Mouse (Mus musculus) hindbrain, embryonic 14.5 days (tissue): ENCODE results near the gene Greb1. TPM values are rescaled to one million over a fixed set of nuclear protein-coding genes. Genes with fewer than 3 reads are reported as not detected.
A peak's percentile ranks its signal among the peaks of the same experiment; 100 is the strongest.
"Not testable (repeated sequence)": the region's sequence is repeated elsewhere in the genome, so short reads cannot be mapped to it uniquely, and the experiment has no call there.

Source experiments
- ATAC-seq: fragments of 200-750 bp; cut with Nextera tagmentation; 2 replicates; pipeline ENCODE4 v1.8.0; 2017; ENCODE audit warnings: moderate number of reproducible peaks, mild to moderate bottlenecking, moderate TSS enrichment, moderate library complexity; ENCODE audit not compliant: low FRiP score
- DNase-seq: peaks from one replicate; pipeline ENCODE4 v3.0.0-alpha.2; 2015; ENCODE audit warnings: low spot score
- H3K27ac ChIP-seq: fragments of 300-500 bp; sonication (generic); 2 replicates; pipeline ENCODE4 v1.5.1; 2014; ENCODE audit warnings: mild to moderate bottlenecking, moderate library complexity
- H3K27me3 ChIP-seq: fragments of 300-500 bp; sonication (generic); 2 replicates; pipeline ENCODE4 v1.6.1; 2014; ENCODE audit warnings: mild to moderate bottlenecking, low read length, mixed read lengths; ENCODE audit not compliant: control insufficient read depth, insufficient read depth
- H3K36me3 ChIP-seq: fragments of 300-500 bp; sonication (generic); replicated peaks from 2 replicates; pipeline ENCODE4 v1.6.1; 2014; ENCODE audit not compliant: control insufficient read depth, insufficient read depth
- H3K4me1 ChIP-seq: fragments of 300-500 bp; sonication (generic); replicated peaks from 2 replicates; pipeline ENCODE4 v1.6.1; 2014; ENCODE audit warnings: antibody characterized with exemption, low read length, mixed read lengths; ENCODE audit not compliant: control insufficient read depth, insufficient read depth
- H3K4me2 ChIP-seq: fragments of 300-500 bp; sonication (generic); replicated peaks from 2 replicates; pipeline ENCODE4 v1.6.1; 2014; ENCODE audit warnings: mild to moderate bottlenecking, moderate library complexity
- H3K4me3 ChIP-seq: fragments of 300-500 bp; sonication (generic); replicated peaks from 2 replicates; pipeline ENCODE4 v1.5.1; 2014; ENCODE audit warnings: mild to moderate bottlenecking, low read length
- H3K9ac ChIP-seq: fragments of 300-500 bp; sonication (generic); 2 replicates; pipeline ENCODE4 v1.6.1; 2014
- H3K9me3 ChIP-seq: fragments of 300-500 bp; sonication (generic); 2 replicates; pipeline ENCODE4 v1.6.1; 2016; ENCODE audit warnings: low read length; ENCODE audit not compliant: control insufficient read depth
- WGBS: fragments of 180-500 bp; shearing (Covaris S2); extraction: QIAGEN DNeasy Blood & Tissue Kit; methylation state at CpG from one replicate; pipeline ENCODE4 v1.1.7; 2014; 5-methylcytosine and 5-hydroxymethylcytosine counted together
- polyA plus RNA-seq: library from polyadenylated mRNA; unstranded; fragments of >200 nt; fragmentation: Nextera tagmentation; extraction: Ambion mirVana; gene quantifications from 2 replicates; pipeline ENCODE4 v1.2.1, GENCODE M21; 2014

Greb1 gene
- polyA plus RNA-seq, 1 experiment from 2014 or later = 0.88 TPM

GRCm38 (mm10) chr12:16730196-16730595 is 70.5 kb downstream of the Greb1 start:
- Histone ChIP-seq H3K9ac (no peak overlapping the region), H3K27me3 (no peaks in the 10 kb centered on the region), H3K4me2 (no peak overlapping the region), H3K4me3 (no peak overlapping the region), H3K9me3 (no peaks in the 10 kb centered on the region), H3K36me3 (no peaks in the 10 kb centered on the region), H3K27ac (no peak overlapping the region), H3K4me1 (no peaks in the 10 kb centered on the region)
- DNase-seq = no peak
- WGBS = 91% methylated on average over 11 of the region's 11 CpGs
- no peak for ATAC-seq

GRCm38 (mm10) chr12:16728221-16728620 is 72.5 kb downstream of the Greb1 start:
- Histone ChIP-seq H3K4me3 (no peak overlapping the region), H3K4me1 (no peaks in the 10 kb centered on the region), H3K36me3 (no peaks in the 10 kb centered on the region), H3K27me3 (no peaks in the 10 kb centered on the region), H3K27ac (no peak overlapping the region), H3K9ac (no peak overlapping the region), H3K9me3 (no peaks in the 10 kb centered on the region), H3K4me2 (no peak overlapping the region)
- ATAC-seq (no peak), DNase-seq (no peak)
- 92% methylated on average over 5 of the region's 5 CpGs for WGBS

- 89% methylated on average over 3 of the region's 3 CpGs for WGBS
- H3K36me3 ChIP-seq = no peaks in the 10 kb centered on the region
- H3K27me3 ChIP-seq = no peaks in the 10 kb centered on the region
- H3K9me3 ChIP-seq = no peaks in the 10 kb centered on the region
- no peak overlapping the region for H3K4me3 ChIP-seq
- no peak for ATAC-seq
- H3K9ac ChIP-seq = no peak overlapping the region
- H3K4me1 ChIP-seq = no peaks in the 10 kb centered on the region
- no peak for DNase-seq
- H3K27ac ChIP-seq = no peak overlapping the region
- H3K4me2 ChIP-seq = no peak overlapping the region
These were observed 74.5 kb downstream of the Greb1 start for GRCm38 (mm10) chr12:16726229-16726628.

- Histone ChIP-seq H3K9me3 (no peaks in the 10 kb centered on the region), H3K36me3 (no peaks in the 10 kb centered on the region), H3K4me3 (no peak overlapping the region), H3K4me2 (no peak overlapping the region), H3K9ac (no peak overlapping the region), H3K27ac (no peak overlapping the region), H3K4me1 (no peaks in the 10 kb centered on the region), H3K27me3 (no peaks in the 10 kb centered on the region)
- no peak for DNase-seq
- ATAC-seq = no peak
- whole genome bisulfite sequencing = 58% methylated on average over 3 of the region's 3 CpGs
These were observed 77.1 kb downstream of the Greb1 start for GRCm38 (mm10) chr12:16723601-16724000.

- peak; percentile 78; the same call in 1 of the 2 replicates for ATAC-seq
These were observed 81.9 kb downstream of the Greb1 start for GRCm38 (mm10) chr12:16718660-16719315.

GRCm38 (mm10) chr12:16717653-16718052 is 83.0 kb downstream of the Greb1 start:
- Histone ChIP-seq H3K27me3 (no peaks in the 10 kb centered on the region), H3K36me3 (no peaks in the 10 kb centered on the region), H3K4me3 (no peak overlapping the region), H3K4me1 (no peaks in the 10 kb centered on the region), H3K9ac (no peak overlapping the region), H3K4me2 (no peak overlapping the region), H3K27ac (no peak overlapping the region), H3K9me3 (no peaks in the 10 kb centered on the region)
- ATAC-seq = 0 out of 2 replicates have a peak, but pooled peaks have one; percentile 29
- DNase-seq = peak; percentile 47
- WGBS = 81% methylated on average over 1 of the region's 1 CpGs

More at GRCm38 (mm10) chr12:16718660-16719315, 81.9 kb downstream of the Greb1 start:
- Histone ChIP-seq H3K4me1 (no peaks in the 10 kb centered on the region), H3K9me3 (no peaks in the 10 kb centered on the region), H3K9ac (no peak overlapping the region), H3K4me3 (no peak overlapping the region), H3K27ac (no peak overlapping the region), H3K4me2 (no peak overlapping the region), H3K36me3 (no peaks in the 10 kb centered on the region), H3K27me3 (no peaks in the 10 kb centered on the region)
- WGBS = 49% methylated on average over 8 of the region's 8 CpGs
- peak; percentile 86 for DNase-seq

GRCm38 (mm10) chr12:16714616-16715015 is 86.1 kb downstream of the Greb1 start:
- WGBS = 88% methylated on average over 10 of the region's 10 CpGs
- no peak overlapping the region for H3K4me2 ChIP-seq
- no peaks in the 10 kb centered on the region for H3K36me3 ChIP-seq
- DNase-seq = no peak
- H3K9ac ChIP-seq = no peak overlapping the region
- ATAC-seq = no peak
- no peaks in the 10 kb centered on the region for H3K9me3 ChIP-seq
- H3K27ac ChIP-seq = no peak overlapping the region
- no peaks in the 10 kb centered on the region for H3K4me1 ChIP-seq
- H3K4me3 ChIP-seq = no peak overlapping the region
- no peaks in the 10 kb centered on the region for H3K27me3 ChIP-seq

GRCm38 (mm10) chr12:16698691-16699090 is 102.0 kb downstream of the Greb1 start:
- Histone ChIP-seq H3K9ac (no peak overlapping the region), H3K4me2 (no peak overlapping the region), H3K4me3 (no peak overlapping the region), H3K27me3 (no peaks in the 10 kb centered on the region), H3K4me1 (no peaks in the 10 kb centered on the region), H3K27ac (no peak overlapping the region), H3K9me3 (no peaks in the 10 kb centered on the region), H3K36me3 (no peaks in the 10 kb centered on the region)
- WGBS = 96% methylated on average over 1 of the region's 1 CpGs
- no peak for ATAC-seq
- no peak for DNase-seq

GRCm38 (mm10) chr12:16696146-16696545 is 104.5 kb downstream of the Greb1 start:
- DNase-seq (no peak), ATAC-seq (no peak)
- H3K9ac ChIP-seq = no peak overlapping the region

GRCm38 (mm10) chr12:16695252-16695651 is 105.4 kb downstream of the Greb1 start:
- not testable (repeated sequence) for H3K27me3 ChIP-seq, H3K4me1 ChIP-seq, H3K36me3 ChIP-seq, DNase-seq, H3K9ac ChIP-seq, H3K9me3 ChIP-seq, H3K27ac ChIP-seq, ATAC-seq, H3K4me3 ChIP-seq, H3K4me2 ChIP-seq
- 99% methylated on average over 7 of the region's 8 CpGs for WGBS

More at GRCm38 (mm10) chr12:16696146-16696545, 104.5 kb downstream of the Greb1 start:
- H3K36me3 ChIP-seq = no peaks in the 10 kb centered on the region
- no peaks in the 10 kb centered on the region for H3K4me1 ChIP-seq
- no peaks in the 10 kb centered on the region for H3K27me3 ChIP-seq
- no peak overlapping the region for H3K4me3 ChIP-seq
- WGBS = 91% methylated on average over 13 of the region's 13 CpGs
- no peaks in the 10 kb centered on the region for H3K9me3 ChIP-seq
- no peak overlapping the region for H3K27ac ChIP-seq
- no peak overlapping the region for H3K4me2 ChIP-seq
